Mouse (Mus musculus): ENCODE results near the gene Ccdc6. TPM values are rescaled to one million over a fixed set of nuclear protein-coding genes. Genes with fewer than 3 reads are reported as not detected.

Ccdc6 gene
- total and polyA plus RNA-seq, 2 experiments from 2014 or later = 20.8 to 34.2 TPM

DNA sequence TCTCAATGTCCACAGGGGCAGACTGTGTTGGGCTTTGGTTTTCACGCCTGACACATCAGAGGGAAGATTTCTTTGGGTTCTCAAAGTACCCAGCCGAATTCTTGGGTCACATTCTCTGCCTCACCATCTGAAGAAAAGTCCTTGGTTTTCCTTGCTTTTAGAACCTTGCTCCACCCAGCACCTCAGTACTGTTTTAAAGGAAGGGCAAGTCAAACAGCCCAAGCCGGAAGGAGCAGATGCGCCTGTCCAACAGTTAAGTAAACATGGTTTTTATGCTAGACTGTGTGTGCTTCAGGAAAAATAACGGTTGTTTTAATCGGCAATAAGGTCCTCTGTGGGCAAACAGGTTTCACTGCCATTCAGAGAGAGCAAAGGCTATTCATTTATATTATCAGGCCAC, 101.1 kb downstream of the Ccdc6 start:
- H3K4me3 ChIP-seq (ENCODE audit: low read depth, low read length) = no peak overlapping the region
- no peak for ATAC-seq
- H3K4me2 ChIP-seq (ENCODE audit: low read depth) = no peak overlapping the region
- DNase-seq = no peak
- 72% methylated on average over 6 of the region's 6 CpGs for WGBS
- TF ChIP-seq CTCF (IDR thresholded peaks at IDR 0.05; ENCODE audit: low read depth) = no peak
- peaks cover 7% of the 10 kb centered on the region; the same call in 1 of the 2 replicates for H3K36me3 ChIP-seq (ENCODE audit: insufficient read depth)
- no peaks in the 10 kb centered on the region for H3K27me3 ChIP-seq (ENCODE audit: insufficient read depth, low read length)
- no peaks in the 10 kb centered on the region for H3K4me1 ChIP-seq (ENCODE audit: insufficient read depth)
- H3K9me3 ChIP-seq (ENCODE audit: low read length) = no peaks in the 10 kb centered on the region
- no peak overlapping the region for H3K27ac ChIP-seq (ENCODE audit: low read depth, low read length)
- no peak overlapping the region for H3K9ac ChIP-seq

GRCm38 (mm10) chr10:70198951-70199463, 102.1 kb downstream of the Ccdc6 start:
- no peak for DNase-seq
- Histone ChIP-seq H3K27ac (ENCODE audit: low read depth, low read length) (no peak overlapping the region), H3K4me1 (ENCODE audit: insufficient read depth) (no peaks in the 10 kb centered on the region), H3K4me2 (ENCODE audit: low read depth) (no peak overlapping the region), H3K36me3 (ENCODE audit: insufficient read depth) (no peaks in the 10 kb centered on the region), H3K9me3 (ENCODE audit: low read length) (no peaks in the 10 kb centered on the region), H3K9ac (no peak overlapping the region), H3K4me3 (ENCODE audit: low read depth, low read length) (no peak overlapping the region), H3K27me3 (ENCODE audit: insufficient read depth, low read length) (no peaks in the 10 kb centered on the region)
- ATAC-seq = no peak
- no peak for TF ChIP-seq CTCF (IDR thresholded peaks at IDR 0.05; ENCODE audit: low read depth)
- 88% methylated on average over 7 of the region's 7 CpGs for WGBS

- Histone ChIP-seq H3K4me2 (ENCODE audit: low read depth) (no peak overlapping the region), H3K4me1 (ENCODE audit: insufficient read depth) (no peaks in the 10 kb centered on the region), H3K4me3 (ENCODE audit: low read depth, low read length) (no peak overlapping the region), H3K9ac (no peak overlapping the region), H3K27me3 (ENCODE audit: insufficient read depth, low read length) (no peaks in the 10 kb centered on the region), H3K9me3 (ENCODE audit: low read length) (no peaks in the 10 kb centered on the region), H3K36me3 (ENCODE audit: insufficient read depth) (no peaks in the 10 kb centered on the region), H3K27ac (ENCODE audit: low read depth, low read length) (no peak overlapping the region)
- ATAC-seq = no peak
- no peak for DNase-seq
- TF ChIP-seq CTCF (IDR thresholded peaks at IDR 0.05; ENCODE audit: low read depth) = no peak
- WGBS = 85% methylated on average over 6 of the region's 6 CpGs
These were observed 102.7 kb downstream of the Ccdc6 start for GRCm38 (mm10) chr10:70199466-70200210.

GRCm38 (mm10) chr10:70200889-70201500, 104.1 kb downstream of the Ccdc6 start:
- Histone ChIP-seq H3K9me3 (ENCODE audit: low read length) (no peaks in the 10 kb centered on the region), H3K4me1 (ENCODE audit: insufficient read depth) (no peaks in the 10 kb centered on the region), H3K27me3 (ENCODE audit: insufficient read depth, low read length) (no peaks in the 10 kb centered on the region), H3K9ac (no peak overlapping the region), H3K4me2 (ENCODE audit: low read depth) (peak overlapping the region; percentile 14; the same call in 1 of the 2 replicates), H3K4me3 (ENCODE audit: low read depth, low read length) (no peak overlapping the region), H3K36me3 (ENCODE audit: insufficient read depth) (no peaks in the 10 kb centered on the region), H3K27ac (ENCODE audit: low read depth, low read length) (no peak overlapping the region)
- ATAC-seq = peak; percentile 14; the same call in 1 of the 2 replicates
- peak; percentile 16 for DNase-seq
- TF ChIP-seq CTCF (IDR thresholded peaks at IDR 0.05; ENCODE audit: low read depth) = no peak
- WGBS = 20% methylated on average over 12 of the region's 12 CpGs

DNA sequence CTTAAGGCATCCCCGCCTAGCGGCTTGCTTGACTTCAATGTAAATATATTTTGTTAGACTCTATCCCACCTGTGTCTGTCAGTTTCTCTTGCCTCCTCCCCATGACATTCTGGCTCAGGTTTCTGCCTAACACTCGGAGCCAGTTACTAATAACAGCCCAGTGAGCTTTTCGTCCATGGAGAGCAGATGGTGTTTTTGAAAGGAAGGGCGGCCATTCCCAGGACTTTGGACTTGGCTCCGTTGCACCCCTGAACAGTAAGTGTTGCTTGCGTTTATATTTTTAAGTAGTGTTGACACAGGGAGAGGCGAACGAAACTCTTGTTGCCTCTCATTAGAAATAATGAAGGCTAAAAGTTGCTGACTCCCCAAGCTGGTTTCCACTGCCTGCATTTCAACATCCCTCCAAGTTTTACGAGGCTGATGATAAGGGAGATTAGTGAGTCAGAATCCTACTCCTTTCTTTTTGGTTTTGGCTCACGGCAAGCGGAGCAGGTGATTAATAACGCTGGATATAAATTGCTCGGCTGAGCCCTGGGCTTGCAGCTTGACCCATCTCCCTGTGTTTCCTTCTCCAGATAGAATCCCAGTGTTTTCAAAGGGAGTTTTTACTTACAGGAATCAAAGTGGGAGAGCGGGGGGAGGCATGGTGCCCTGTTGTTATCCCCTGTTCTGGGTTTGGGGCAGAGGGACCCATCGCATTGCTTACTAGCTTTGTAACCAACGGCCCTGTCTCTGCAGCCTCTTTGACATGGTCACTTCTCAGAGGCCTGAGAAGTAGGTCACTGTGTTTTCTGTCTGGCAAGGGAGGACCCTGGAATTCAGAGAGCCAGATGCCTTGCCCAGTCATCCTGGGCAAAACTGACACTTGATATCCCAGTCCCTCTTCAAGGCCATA, 107.8 kb downstream of the Ccdc6 start, which contains the start of gene Mrln:
Gene Mrln (plus strand): TSS at position 160 of the 895 bp plus-strand sequence.
- TF ChIP-seq CTCF (IDR thresholded peaks at IDR 0.05; ENCODE audit: low read depth) = no peak
- WGBS = 37% methylated on average over 17 of the region's 17 CpGs
- no peaks in the 10 kb centered on the region for H3K9me3 ChIP-seq (ENCODE audit: low read length)
- no peak for DNase-seq
- H3K4me3 ChIP-seq (ENCODE audit: low read depth, low read length) = no peak within 1 kb of the TSS
- H3K9ac ChIP-seq = no peak within 1 kb of the TSS
- H3K4me1 ChIP-seq (ENCODE audit: insufficient read depth) = no peaks in the 10 kb centered on the region
- ATAC-seq = no peak
- H3K27me3 ChIP-seq (ENCODE audit: insufficient read depth, low read length) = no peaks in the 10 kb centered on the region
- H3K27ac ChIP-seq (ENCODE audit: low read depth, low read length) = no peak within 1 kb of the TSS
- no peaks in the 10 kb centered on the region for H3K36me3 ChIP-seq (ENCODE audit: insufficient read depth)
- H3K4me2 ChIP-seq (ENCODE audit: low read depth) = no peak within 1 kb of the TSS

- Histone ChIP-seq H3K4me3 (ENCODE audit: low read depth, low read length) (no peak overlapping the region), H3K36me3 (ENCODE audit: insufficient read depth) (no peaks in the 10 kb centered on the region), H3K9ac (no peak overlapping the region), H3K27ac (ENCODE audit: low read depth, low read length) (no peak overlapping the region), H3K9me3 (ENCODE audit: low read length) (no peaks in the 10 kb centered on the region), H3K27me3 (ENCODE audit: insufficient read depth, low read length) (no peaks in the 10 kb centered on the region), H3K4me2 (ENCODE audit: low read depth) (no peak overlapping the region), H3K4me1 (ENCODE audit: insufficient read depth) (no peaks in the 10 kb centered on the region)
- 75% methylated on average over 9 of the region's 9 CpGs for WGBS
- no peak for DNase-seq
- no peak for ATAC-seq
- TF ChIP-seq CTCF (IDR thresholded peaks at IDR 0.05; ENCODE audit: low read depth) = no peak
These were observed 114.4 kb downstream of the Ccdc6 start for GRCm38 (mm10) chr10:70211281-70211680.
